Mouse (Mus musculus) bone marrow, adult 2 months (tissue): Measurements from ENCODE around the gene Stpg1.

Source experiments
- CTCF ChIP-seq: fragments of 200-500 bp; IDR thresholded peaks from 2 replicates; pipeline ENCODE4 v1.5.1; 2011; ENCODE audit warnings: low read length, control low read depth; ENCODE audit not compliant: control insufficient read depth, insufficient read depth
- POLR2A ChIP-seq: fragments of 200-500 bp; IDR thresholded peaks from 2 replicates; pipeline ENCODE4 v1.6.1; 2011; ENCODE audit warnings: low read depth, mild to moderate bottlenecking, control low read depth, low read length, borderline replicate concordance; ENCODE audit not compliant: control insufficient read depth

DNA sequence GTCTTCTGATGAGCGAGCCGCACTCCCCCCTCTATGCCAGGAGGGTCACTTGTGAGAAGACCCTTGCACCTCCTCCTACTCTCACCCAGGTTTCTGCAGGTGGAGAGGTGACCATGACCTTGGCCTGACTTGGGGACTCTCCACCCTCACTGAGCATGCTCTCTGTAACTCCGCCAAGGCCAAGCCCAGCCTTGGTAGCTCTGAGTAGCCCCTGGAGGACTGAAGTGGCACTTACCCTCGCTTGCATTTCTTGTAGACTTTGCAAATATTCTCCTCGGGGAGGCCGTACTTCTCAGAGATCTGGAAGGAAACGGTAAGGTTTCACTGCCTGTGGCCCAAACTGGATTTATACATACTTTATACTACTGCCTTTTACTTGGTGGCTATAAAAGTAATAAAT, 51.4 kb downstream of the Stpg1 start:
- TF ChIP-seq CTCF (no peak), POLR2A (no peak)
